Mouse (Mus musculus): Measurements from ENCODE around the gene Ccdc28b. TPM values are rescaled to one million over a fixed set of nuclear protein-coding genes. Genes with fewer than 3 reads are reported as not detected.

Ccdc28b gene
- total RNA-seq, 2 experiments from 2014 or later, result 2.1 to 5.2 TPM

GRCm38 (mm10) chr4:129588865-129589264 is 34.9 kb downstream of the Ccdc28b start:
- peak; percentile 89 for ATAC-seq (replicated peaks; ENCODE audit: low FRiP score, poor library complexity, severe bottlenecking)

GRCm38 (mm10) chr4:129586943-129587342 is 36.8 kb downstream of the Ccdc28b start:
- no peak for ATAC-seq (replicated peaks; ENCODE audit: low FRiP score, poor library complexity, severe bottlenecking)

- ATAC-seq (replicated peaks; ENCODE audit: low FRiP score, poor library complexity, severe bottlenecking), result no peak
Observed at GRCm38 (mm10) chr4:129585773-129586172, 38.0 kb downstream of the Ccdc28b start.

- ATAC-seq (replicated peaks; ENCODE audit: low FRiP score, poor library complexity, severe bottlenecking), result peak; percentile 73
Observed at GRCm38 (mm10) chr4:129584884-129585608, 38.7 kb downstream of the Ccdc28b start.

GRCm38 (mm10) chr4:129584370-129584769 is 39.4 kb downstream of the Ccdc28b start:
- no peak for ATAC-seq (replicated peaks; ENCODE audit: low FRiP score, poor library complexity, severe bottlenecking)

- ATAC-seq (replicated peaks; ENCODE audit: low FRiP score, poor library complexity, severe bottlenecking), result no peak
Observed at GRCm38 (mm10) chr4:129582251-129582650, 41.5 kb downstream of the Ccdc28b start.

GRCm38 (mm10) chr4:129580347-129580746 is 43.4 kb downstream of the Ccdc28b start:
- no peak for ATAC-seq (replicated peaks; ENCODE audit: low FRiP score, poor library complexity, severe bottlenecking)

- no peak for ATAC-seq (replicated peaks; ENCODE audit: low FRiP score, poor library complexity, severe bottlenecking)
Observed at GRCm38 (mm10) chr4:129578466-129578865, 45.3 kb downstream of the Ccdc28b start, which contains the start of gene Fam167b. Gene Fam167b, minus strand, starts transcription at chr4:129578549.

GRCm38 (mm10) chr4:129577688-129578087 is 46.1 kb downstream of the Ccdc28b start:
- no peak for ATAC-seq (replicated peaks; ENCODE audit: low FRiP score, poor library complexity, severe bottlenecking)

GRCm38 (mm10) chr4:129576863-129577491 is 46.8 kb downstream of the Ccdc28b start:
- ATAC-seq (replicated peaks; ENCODE audit: low FRiP score, poor library complexity, severe bottlenecking), result peak; percentile 51; the same call in 1 of the 2 replicates

- no peak for ATAC-seq (replicated peaks; ENCODE audit: low FRiP score, poor library complexity, severe bottlenecking)
Observed at GRCm38 (mm10) chr4:129575171-129575844, 48.4 kb downstream of the Ccdc28b start.

GRCm38 (mm10) chr4:129573430-129573829 is 50.3 kb downstream of the Ccdc28b start, which contains the start of gene Lck:
Gene Lck, minus strand, starts transcription at chr4:129573641.
- ATAC-seq (replicated peaks; ENCODE audit: low FRiP score, poor library complexity, severe bottlenecking), result no peak

GRCm38 (mm10) chr4:129573093-129573370 is 50.7 kb downstream of the Ccdc28b start:
- ATAC-seq (replicated peaks; ENCODE audit: low FRiP score, poor library complexity, severe bottlenecking), result no peak

- ATAC-seq (replicated peaks; ENCODE audit: low FRiP score, poor library complexity, severe bottlenecking), result no peak
Observed at GRCm38 (mm10) chr4:129572236-129573092, 51.3 kb downstream of the Ccdc28b start.

GRCm38 (mm10) chr4:129571551-129572084 is 52.1 kb downstream of the Ccdc28b start:
- ATAC-seq (replicated peaks; ENCODE audit: low FRiP score, poor library complexity, severe bottlenecking), result no peak

GRCm38 (mm10) chr4:129570028-129570427 is 53.7 kb downstream of the Ccdc28b start:
- ATAC-seq (replicated peaks; ENCODE audit: low FRiP score, poor library complexity, severe bottlenecking), result no peak
